Mouse (Mus musculus): Measurements from ENCODE around the gene 1810037I17Rik. TPM values are rescaled to one million over a fixed set of nuclear protein-coding genes. Genes with fewer than 3 reads are reported as not detected.

The 1810037I17Rik gene
- 154 and 190 TPM in 2 replicates for polyA plus RNA-seq (2015; fragmentation: Nextera tagmentation; extraction: Ambion mirVana)

GRCm38 (mm10) chr3:122924009-122924914 lies at the start of gene 1810037I17Rik:
Gene 1810037I17Rik (plus strand): TSS chr3:122924203.
- peak within 1 kb of the TSS; percentile 60 for H3K4me2 ChIP-seq
- H3K36me3 ChIP-seq, result no peaks in the 10 kb centered on the region
- WGBS, result under 1% methylated on average over 68 of the region's 68 CpGs
- peak; percentile 98 for ATAC-seq (ENCODE audit: insufficient read depth, low FRiP score, low read depth)
- no peaks in the 10 kb centered on the region for H3K9me3 ChIP-seq
- H3K4me3 ChIP-seq (replicated peaks), result peak within 1 kb of the TSS; percentile 63
- H3K27me3 ChIP-seq (replicated peaks), result no peaks in the 10 kb centered on the region
- peak within 1 kb of the TSS; percentile 87 for H3K27ac ChIP-seq
- H3K9ac ChIP-seq, result peak within 1 kb of the TSS; percentile 49; the same call in 1 of the 2 replicates
- H3K4me1 ChIP-seq, result peaks cover 4% of the 10 kb centered on the region; the same call in 1 of the 2 replicates

GRCm38 (mm10) chr3:122876870-122877269 lies 47.1 kb upstream of the 1810037I17Rik start:
- Histone ChIP-seq H3K4me3 (replicated peaks) (no peak overlapping the region), H3K4me1 (0 out of 2 replicates have a peak, but pooled peaks cover 3% of the 10 kb centered on the region), H3K9me3 (no peaks in the 10 kb centered on the region), H3K36me3 (no peaks in the 10 kb centered on the region), H3K9ac (no peak overlapping the region), H3K27ac (no peak overlapping the region), H3K4me2 (no peak overlapping the region), H3K27me3 (replicated peaks) (no peaks in the 10 kb centered on the region)
- WGBS, result 78% methylated on average over 2 of the region's 2 CpGs
- no peak for ATAC-seq (ENCODE audit: insufficient read depth, low FRiP score, low read depth)

GRCm38 (mm10) chr3:122877543-122877942 lies 46.5 kb upstream of the 1810037I17Rik start:
- peak; percentile 65; the same call in 1 of the 2 replicates for ATAC-seq (ENCODE audit: insufficient read depth, low FRiP score, low read depth)
- no peak overlapping the region for H3K27ac ChIP-seq
- 0 out of 2 replicates have a peak, but pooled peaks cover 3% of the 10 kb centered on the region for H3K4me1 ChIP-seq
- H3K9ac ChIP-seq, result no peak overlapping the region
- no peaks in the 10 kb centered on the region for H3K9me3 ChIP-seq
- H3K4me3 ChIP-seq (replicated peaks), result no peak overlapping the region
- H3K4me2 ChIP-seq, result no peak overlapping the region
- H3K27me3 ChIP-seq (replicated peaks), result no peaks in the 10 kb centered on the region
- H3K36me3 ChIP-seq, result no peaks in the 10 kb centered on the region
- 76% methylated on average over 3 of the region's 3 CpGs for WGBS

- peak; percentile 35; the same call in 1 of the 2 replicates for ATAC-seq (ENCODE audit: insufficient read depth, low FRiP score, low read depth)
- 82% methylated on average over 8 of the region's 8 CpGs for WGBS
- H3K9ac ChIP-seq, result no peak overlapping the region
- no peaks in the 10 kb centered on the region for H3K27me3 ChIP-seq (replicated peaks)
- no peak overlapping the region for H3K27ac ChIP-seq
- H3K9me3 ChIP-seq, result no peaks in the 10 kb centered on the region
- H3K4me1 ChIP-seq, result 0 out of 2 replicates have a peak, but pooled peaks cover 3% of the 10 kb centered on the region
- H3K4me3 ChIP-seq (replicated peaks), result no peak overlapping the region
- no peaks in the 10 kb centered on the region for H3K36me3 ChIP-seq
- H3K4me2 ChIP-seq, result no peak overlapping the region
Observed at GRCm38 (mm10) chr3:122878705-122879315, 45.2 kb upstream of the 1810037I17Rik start.

GRCm38 (mm10) chr3:122887505-122888301 lies 36.3 kb upstream of the 1810037I17Rik start:
- no peaks in the 10 kb centered on the region for H3K9me3 ChIP-seq
- peak overlapping the region; percentile 76 for H3K27ac ChIP-seq
- no peaks in the 10 kb centered on the region for H3K27me3 ChIP-seq (replicated peaks)
- no peaks in the 10 kb centered on the region for H3K36me3 ChIP-seq
- no peaks in the 10 kb centered on the region for H3K4me1 ChIP-seq
- peak overlapping the region; percentile 26 for H3K4me2 ChIP-seq
- ATAC-seq (ENCODE audit: insufficient read depth, low FRiP score, low read depth), result peak; percentile 68; the same call in 1 of the 2 replicates
- H3K4me3 ChIP-seq (replicated peaks), result no peak overlapping the region
- no peak overlapping the region for H3K9ac ChIP-seq
- 58% methylated on average over 4 of the region's 4 CpGs for WGBS

- Histone ChIP-seq H3K4me2 (peak overlapping the region; percentile 26), H3K27ac (peak overlapping the region; percentile 76), H3K9ac (no peak overlapping the region), H3K4me3 (replicated peaks) (no peak overlapping the region), H3K36me3 (no peaks in the 10 kb centered on the region), H3K27me3 (replicated peaks) (no peaks in the 10 kb centered on the region), H3K4me1 (no peaks in the 10 kb centered on the region), H3K9me3 (no peaks in the 10 kb centered on the region)
- 57% methylated on average over 5 of the region's 5 CpGs for WGBS
- ATAC-seq (ENCODE audit: insufficient read depth, low FRiP score, low read depth), result peak; percentile 80
Observed at GRCm38 (mm10) chr3:122888371-122888819, 35.6 kb upstream of the 1810037I17Rik start.

GRCm38 (mm10) chr3:122894772-122895171 lies 29.2 kb upstream of the 1810037I17Rik start, which contains the start of gene Fabp2:
Gene Fabp2 (plus strand): TSS chr3:122895072.
- Histone ChIP-seq H3K9me3 (no peaks in the 10 kb centered on the region), H3K9ac (no peak within 1 kb of the TSS), H3K27ac (no peak within 1 kb of the TSS), H3K4me3 (replicated peaks) (no peak within 1 kb of the TSS), H3K4me2 (no peak within 1 kb of the TSS), H3K36me3 (no peaks in the 10 kb centered on the region), H3K4me1 (no peaks in the 10 kb centered on the region), H3K27me3 (replicated peaks) (no peaks in the 10 kb centered on the region)
- ATAC-seq (ENCODE audit: insufficient read depth, low FRiP score, low read depth), result no peak
- WGBS, result 87% methylated on average over 3 of the region's 3 CpGs

- no peak for ATAC-seq (ENCODE audit: insufficient read depth, low FRiP score, low read depth)
- no peaks in the 10 kb centered on the region for H3K27me3 ChIP-seq (replicated peaks)
- H3K36me3 ChIP-seq, result no peaks in the 10 kb centered on the region
- no peak overlapping the region for H3K27ac ChIP-seq
- no peaks in the 10 kb centered on the region for H3K9me3 ChIP-seq
- H3K4me2 ChIP-seq, result no peak overlapping the region
- no peak overlapping the region for H3K4me3 ChIP-seq (replicated peaks)
- 63% methylated on average over 11 of the region's 11 CpGs for WGBS
- no peak overlapping the region for H3K9ac ChIP-seq
- H3K4me1 ChIP-seq, result no peaks in the 10 kb centered on the region
Observed at GRCm38 (mm10) chr3:122895189-122895731, 28.7 kb upstream of the 1810037I17Rik start.

GRCm38 (mm10) chr3:122898254-122898653 lies 25.7 kb upstream of the 1810037I17Rik start:
- ATAC-seq (ENCODE audit: insufficient read depth, low FRiP score, low read depth), result no peak
- WGBS, result 51% methylated on average over 6 of the region's 6 CpGs

GRCm38 (mm10) chr3:122903746-122904433 lies 20.1 kb upstream of the 1810037I17Rik start:
- no peak overlapping the region for H3K4me2 ChIP-seq
- no peaks in the 10 kb centered on the region for H3K9me3 ChIP-seq
- H3K27me3 ChIP-seq (replicated peaks), result no peaks in the 10 kb centered on the region
- no peak overlapping the region for H3K9ac ChIP-seq
- H3K4me1 ChIP-seq, result no peaks in the 10 kb centered on the region
- no peak overlapping the region for H3K27ac ChIP-seq
- peak; percentile 43; the same call in 1 of the 2 replicates for ATAC-seq (ENCODE audit: insufficient read depth, low FRiP score, low read depth)
- H3K36me3 ChIP-seq, result no peaks in the 10 kb centered on the region
- no peak overlapping the region for H3K4me3 ChIP-seq (replicated peaks)
- 42% methylated on average over 12 of the region's 12 CpGs for WGBS

More at GRCm38 (mm10) chr3:122898254-122898653, 25.7 kb upstream of the 1810037I17Rik start:
- H3K27ac ChIP-seq, result no peak overlapping the region
- no peak overlapping the region for H3K9ac ChIP-seq
- H3K4me2 ChIP-seq, result no peak overlapping the region
- H3K36me3 ChIP-seq, result no peaks in the 10 kb centered on the region
- H3K27me3 ChIP-seq (replicated peaks), result no peaks in the 10 kb centered on the region
- H3K4me1 ChIP-seq, result no peaks in the 10 kb centered on the region
- H3K9me3 ChIP-seq, result no peaks in the 10 kb centered on the region
- H3K4me3 ChIP-seq (replicated peaks), result no peak overlapping the region
